Mouse (Mus musculus) urinary bladder, adult 18-20 months (tissue): ENCODE results near the gene Cacna1d.

Source experiments
- DNase-seq, 2 experiments: peaks; one replicate each; pipeline ENCODE4 v3.0.0; 2022; ENCODE audit warnings: low spot score in 2 of 2, mixed read lengths in 2 of 2

Cacna1d gene

DNA sequence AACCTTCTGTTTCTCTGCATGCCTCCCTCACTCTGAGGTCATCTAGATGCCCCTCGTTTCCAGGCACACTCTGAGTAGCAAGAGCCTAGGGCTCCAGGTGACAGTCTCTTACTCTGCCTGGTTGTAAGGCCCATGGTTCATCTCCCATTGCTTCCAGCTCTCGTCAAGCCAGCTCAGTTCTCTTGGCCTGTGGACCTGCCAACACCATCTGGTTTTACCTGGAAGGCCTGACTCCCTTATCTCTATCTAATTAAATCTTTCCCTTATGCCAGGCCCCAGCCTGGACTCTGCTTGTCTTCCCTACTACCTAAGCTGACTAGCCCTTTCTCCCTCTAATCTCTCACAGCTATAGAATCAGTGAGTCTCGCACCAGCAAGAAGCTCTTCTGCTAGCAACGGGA is 124.2 kb downstream of the Cacna1d start:
- DNase-seq: no peak

DNA sequence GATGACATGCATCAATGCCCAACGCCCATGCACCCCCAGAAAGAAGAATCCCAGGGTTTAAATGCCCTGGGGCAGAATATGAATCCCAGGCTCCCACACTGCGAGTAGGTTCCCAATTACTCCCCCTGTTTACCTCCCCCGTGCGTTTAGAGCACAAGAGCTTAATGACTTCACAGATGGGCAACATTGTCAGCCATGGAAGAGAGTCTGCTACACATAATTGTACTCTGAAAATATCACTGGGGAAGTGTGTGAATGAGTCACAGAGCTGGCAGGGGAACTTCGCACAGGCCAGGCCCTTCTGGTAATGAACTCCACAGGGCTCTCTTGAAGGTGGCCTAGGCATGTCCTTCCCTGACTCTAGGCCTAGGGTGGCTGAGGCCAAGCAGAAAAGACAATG is 125.4 kb downstream of the Cacna1d start:
- DNase-seq: no peak

GRCm38 (mm10) chr14:30363487-30364167 is 127.6 kb downstream of the Cacna1d start:
- no peak for DNase-seq

DNA sequence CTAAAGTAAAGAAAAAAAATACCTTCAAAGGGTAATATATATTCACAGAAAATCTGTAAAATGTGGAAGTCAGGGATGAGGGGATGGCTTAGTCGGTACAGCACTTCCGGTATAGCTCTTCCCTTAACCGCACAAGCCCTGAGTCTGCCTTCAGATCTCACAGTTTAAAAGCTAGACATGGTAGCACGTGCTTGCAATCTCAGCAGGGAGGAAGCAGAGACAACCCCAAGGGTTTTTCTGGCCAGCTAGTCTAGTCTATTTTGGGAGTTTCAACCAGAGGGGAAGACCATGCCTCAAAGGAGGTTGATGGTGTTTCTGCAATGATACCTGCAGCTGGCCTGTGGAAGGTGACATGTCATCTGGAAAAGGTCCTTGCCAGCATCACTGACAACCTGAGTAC is 128.9 kb downstream of the Cacna1d start:
- no peak for DNase-seq

DNA sequence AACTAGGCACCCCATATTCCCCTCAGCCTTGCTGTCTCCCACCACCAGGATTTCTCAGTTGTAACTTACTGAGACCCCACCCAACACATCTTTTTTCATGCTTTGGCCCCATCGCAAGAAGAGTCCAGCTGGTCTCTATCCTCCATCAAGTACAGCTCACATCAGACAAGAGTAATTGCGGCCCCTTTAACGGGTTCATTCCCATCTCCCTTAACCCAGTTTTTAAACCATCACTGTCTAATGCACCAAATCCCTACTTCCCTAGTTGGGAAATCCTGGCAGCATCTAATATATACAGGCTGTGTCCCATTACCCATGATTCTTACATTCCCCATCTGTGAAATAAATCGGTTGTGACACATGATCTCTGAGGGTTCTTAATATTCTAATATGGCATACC is 130.8 kb downstream of the Cacna1d start:
- DNase-seq: no peak

- DNase-seq: no peak
Observed at GRCm38 (mm10) chr14:30360004-30360403, 131.3 kb downstream of the Cacna1d start.

DNA sequence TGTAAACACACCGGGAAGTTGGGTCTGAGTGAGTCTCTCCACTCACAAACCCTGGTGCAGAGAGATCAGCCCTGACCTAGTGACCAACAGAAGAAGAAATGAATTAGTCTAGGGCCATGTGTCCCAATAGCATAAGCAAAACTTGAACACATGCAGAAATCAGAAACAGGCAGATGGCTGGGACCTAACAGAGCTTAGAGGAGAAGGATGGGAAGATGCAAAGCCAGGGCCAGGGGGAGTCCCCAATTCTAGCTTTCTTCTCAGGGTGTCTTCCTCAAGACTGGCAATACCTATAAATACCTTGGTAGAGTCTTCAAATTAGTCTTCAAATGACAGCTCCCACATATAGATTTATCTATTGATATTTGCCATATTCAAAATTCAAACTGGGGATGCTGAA is 133.2 kb downstream of the Cacna1d start:
- DNase-seq: no peak

GRCm38 (mm10) chr14:30356456-30356855 is 134.8 kb downstream of the Cacna1d start:
- DNase-seq: no peak

- no peak for DNase-seq
Observed at GRCm38 (mm10) chr14:30354761-30355160, 136.5 kb downstream of the Cacna1d start.

DNA sequence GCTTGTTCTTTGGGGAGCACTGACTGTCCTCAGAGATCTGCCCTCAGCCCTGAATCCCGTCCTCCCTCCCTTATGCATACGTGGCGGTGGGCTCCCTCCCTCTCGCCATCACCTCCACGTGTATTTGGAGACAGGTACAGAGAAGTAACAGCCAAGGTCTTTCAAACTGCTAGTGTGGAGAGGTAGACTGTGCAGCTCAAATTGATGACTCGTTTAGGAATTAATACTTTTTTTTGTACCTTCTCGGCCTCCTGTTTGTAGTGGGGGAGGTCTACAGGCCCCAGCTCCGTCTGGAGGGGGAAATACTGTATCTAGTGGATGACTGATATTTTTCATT is 137.2 kb downstream of the Cacna1d start:
- no peak for DNase-seq

DNA sequence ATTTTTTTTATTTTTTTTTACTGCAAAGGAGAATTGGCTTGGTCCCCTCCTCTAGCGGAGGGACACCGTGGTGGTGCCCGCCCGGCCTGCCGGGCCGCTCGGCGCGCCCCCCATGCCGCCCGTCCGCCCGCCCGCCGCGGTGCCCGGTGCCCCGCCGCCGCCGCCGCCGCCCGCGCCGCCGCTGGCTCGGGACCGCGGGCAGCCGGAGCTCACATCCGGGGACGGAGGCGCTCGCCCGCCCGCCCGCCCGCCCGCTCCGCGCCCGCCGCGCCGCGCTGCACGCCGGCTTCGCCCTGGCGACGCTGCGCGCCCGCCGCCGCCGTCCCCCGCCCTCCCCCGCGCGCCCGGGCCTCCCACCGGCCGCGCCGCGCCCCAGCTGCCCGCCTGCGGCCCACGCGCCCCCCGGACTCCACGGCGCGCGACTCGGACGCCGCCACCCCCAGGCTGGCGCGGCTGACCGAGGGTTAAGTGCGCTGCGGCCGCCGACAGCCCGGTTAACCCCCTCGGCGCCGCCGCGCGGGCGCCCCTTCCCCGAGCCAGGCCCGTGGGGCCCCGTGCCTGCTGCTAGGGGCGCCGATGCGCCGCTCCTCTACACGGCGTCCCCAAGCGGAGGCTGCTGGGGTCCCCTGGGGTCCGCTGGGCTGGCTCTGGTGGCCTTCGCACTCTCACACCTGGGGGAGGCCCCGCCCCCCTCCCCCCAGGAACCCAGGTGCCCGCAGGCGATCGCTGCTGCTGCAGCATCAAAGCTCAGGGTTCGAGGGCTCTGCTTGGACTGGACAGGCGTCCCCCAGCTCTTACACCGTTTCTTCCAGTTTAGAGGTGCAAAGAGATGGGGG is 137.7 kb downstream of the Cacna1d start:
- DNase-seq: peak in 1 of 2 experiments; percentile 18

DNA sequence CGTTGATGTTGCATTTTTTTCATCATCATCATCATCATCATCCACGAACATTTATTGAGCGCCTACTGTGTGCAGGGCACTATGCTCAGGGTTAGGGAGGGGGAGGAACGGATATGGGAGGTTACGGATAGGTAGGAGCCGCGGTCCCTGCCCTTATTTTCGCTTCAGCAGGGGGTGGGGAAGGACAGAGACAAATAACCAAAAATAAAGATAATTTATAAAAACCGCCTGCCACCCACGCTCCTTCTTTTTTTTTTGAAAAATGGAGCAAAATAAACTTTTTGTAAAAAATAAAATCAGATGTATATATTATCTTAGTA is 138.3 kb downstream of the Cacna1d start:
- DNase-seq: no peak

GRCm38 (mm10) chr14:30352061-30352950 is 138.9 kb downstream of the Cacna1d start:
- peak in 1 of 2 experiments; percentile 21 for DNase-seq

DNA sequence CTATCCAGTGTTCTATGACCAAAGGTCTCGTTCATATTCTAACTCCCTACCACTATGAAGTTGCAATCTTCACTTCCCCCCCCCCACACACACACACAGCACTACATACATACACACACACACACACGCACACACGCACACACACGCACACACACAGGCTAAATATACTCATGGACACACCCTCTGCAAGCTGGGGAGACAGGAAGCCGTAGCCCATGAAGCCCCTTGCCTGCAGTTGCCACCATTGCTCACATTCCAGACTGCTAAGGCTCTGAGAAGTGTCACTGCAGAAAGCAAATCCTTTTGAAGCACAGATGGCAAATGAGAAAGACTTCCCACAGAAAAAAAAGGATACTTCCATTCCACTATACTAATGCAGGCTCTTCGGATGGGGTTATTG is 141.0 kb downstream of the Cacna1d start:
- DNase-seq: no peak

- no peak for DNase-seq
Observed at GRCm38 (mm10) chr14:30344948-30345865, 146.0 kb downstream of the Cacna1d start.

- no peak for DNase-seq
Observed at GRCm38 (mm10) chr14:30343740-30344139, 147.5 kb downstream of the Cacna1d start.

- no peak for DNase-seq
Observed at GRCm38 (mm10) chr14:30341825-30342590, 149.2 kb downstream of the Cacna1d start.

DNA sequence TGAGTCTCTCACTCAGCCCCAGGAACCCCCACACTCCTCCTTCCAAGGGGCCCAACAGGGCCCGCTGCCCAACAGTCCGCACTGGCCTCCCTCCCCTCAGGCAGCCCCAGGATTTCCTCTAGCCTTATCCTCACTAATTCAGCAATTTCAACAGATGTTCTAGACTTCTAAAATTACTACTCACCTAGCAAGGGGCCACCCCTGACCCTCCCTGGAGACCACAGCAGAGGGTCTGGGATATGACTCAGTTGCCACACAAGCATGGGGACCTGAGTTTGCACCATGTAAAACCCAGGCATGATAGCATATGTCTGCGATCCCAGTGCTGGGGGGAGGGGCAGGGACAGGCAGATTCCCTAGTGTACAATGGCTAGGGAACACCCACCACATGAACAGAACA is 151.1 kb downstream of the Cacna1d start:
- no peak for DNase-seq

GRCm38 (mm10) chr14:30331856-30332255 is 159.4 kb downstream of the Cacna1d start:
- DNase-seq: no peak

GRCm38 (mm10) chr14:30330416-30331181 is 160.7 kb downstream of the Cacna1d start:
- DNase-seq: no peak
